25 mouse cellular contexts compared by ENCODE assay signal in the genomic region with DNA sequence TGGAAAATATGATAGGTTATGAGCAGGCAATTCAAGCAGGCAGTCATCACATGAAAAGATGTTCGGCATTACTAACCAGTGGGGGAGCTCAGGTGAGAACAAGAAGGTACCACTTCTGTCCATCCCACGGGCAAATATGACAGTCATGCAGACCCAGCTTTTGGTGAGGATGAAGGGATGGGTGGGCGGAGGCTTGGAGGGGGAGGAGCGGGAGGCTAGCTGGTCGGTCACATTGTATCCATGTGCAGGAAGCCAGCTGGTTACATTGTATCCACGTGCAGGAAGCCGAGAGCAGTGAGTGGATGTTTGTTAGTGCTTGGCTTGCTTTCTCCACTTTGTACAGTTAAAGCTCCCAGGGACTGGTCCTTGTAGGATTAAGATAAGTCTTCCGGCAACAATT.
DNase-seq lines count a peak whose midpoint lies in the region; ATAC-seq lines count a peak whose summit lies in the region.
"Had no signal": no experiment of that assay in that cellular context is flagged by ENCODE, and none has a peak within 500 bp of the region (broad histone marks: within the 10 kb centered on the region; RNA-seq: fewer than 3 reads in every experiment).

No protein-coding gene starts in this region.

- peak; percentile 83 for DNase-seq in heart, adult 11 months
- no peak for DNase-seq in heart, postnatal 14 days
- peak; percentile 56 for DNase-seq in midbrain, embryonic 11.5 days (ENCODE audit: low spot score, missing footprints)
- DNase-seq in midbrain, embryonic 10.5 days (ENCODE audit: low spot score), result no peak
- peak; percentile 29 for DNase-seq in limb, embryonic 10.5 days (ENCODE audit: low spot score)
- DNase-seq in testis, postnatal 14 days (ENCODE audit: low spot score), result peak; percentile 60
- no peak for DNase-seq in adrenal gland, postnatal 25 days
- DNase-seq: adrenal gland, adult 8-10 months; adrenal gland, postnatal 14 days; B cell, adult 2 months; cerebellum, adult 11 months; cerebellum, adult 18-20 months; cerebellum, adult 8-10 months; cerebellum, adult 9-11 months; cerebellum, postnatal 14 days; cerebellum, postnatal 36 days had no signal

- intact Hi-C loops in heart, postnatal 14 days (cut with DNase I), result no loop called here

- no peak overlapping the region for H3K4me3 ChIP-seq in midbrain, embryonic 11.5 days (ENCODE audit: low read depth, low read length)
- H3K4me3 ChIP-seq in midbrain, embryonic 10.5 days, result no peak overlapping the region
- H3K4me3 ChIP-seq in limb, embryonic 10.5 days, result no peak overlapping the region
- H3K4me3 ChIP-seq: embryonic facial prominence, embryonic 10.5 days; embryonic facial prominence, embryonic 12.5 days; forebrain, embryonic 13.5 days; forebrain, embryonic 15.5 days had no signal

- ATAC-seq in midbrain, embryonic 11.5 days (ENCODE audit: low FRiP score), result no peak
- ATAC-seq: activated CD4-positive, CD25-positive, alpha-beta regulatory T cell, adult 4 months; CD4-positive, CD25-positive, alpha-beta regulatory T cell, adult 4 months; forebrain, embryonic 13.5 days; forebrain, embryonic 15.5 days; Patski had no signal

- H3K27ac ChIP-seq in midbrain, embryonic 11.5 days (ENCODE audit: low read depth, low read length), result no peak overlapping the region
- H3K27ac ChIP-seq in midbrain, embryonic 10.5 days (replicated peaks), result no peak overlapping the region
- H3K27ac ChIP-seq in limb, embryonic 10.5 days, result no peak overlapping the region
- H3K27ac ChIP-seq: embryonic facial prominence, embryonic 10.5 days; embryonic facial prominence, embryonic 12.5 days; forebrain, embryonic 13.5 days; forebrain, embryonic 15.5 days had no signal

- H3K9ac ChIP-seq in midbrain, embryonic 11.5 days (ENCODE audit: low read length), result no peak overlapping the region
- H3K9ac ChIP-seq: embryonic facial prominence, embryonic 12.5 days; forebrain, embryonic 13.5 days; forebrain, embryonic 15.5 days had no signal

- H3K4me1 ChIP-seq in midbrain, embryonic 11.5 days (ENCODE audit: control insufficient read depth, insufficient read depth, low read length), result peaks cover 5% of the 10 kb centered on the region; the same call in 1 of the 2 replicates
- H3K4me1 ChIP-seq in midbrain, embryonic 10.5 days, result peaks cover 16% of the 10 kb centered on the region
- peaks cover 49% of the 10 kb centered on the region for H3K4me1 ChIP-seq in limb, embryonic 10.5 days
- H3K4me1 ChIP-seq: forebrain, embryonic 15.5 days had no signal

- WGBS in midbrain, embryonic 11.5 days, result 79% methylated on average over 8 of the region's 8 CpGs
- 79% methylated on average over 8 of the region's 8 CpGs for WGBS in midbrain, embryonic 10.5 days
- WGBS in limb, embryonic 10.5 days, result 82% methylated on average over 8 of the region's 8 CpGs

- H3K4me2 ChIP-seq in midbrain, embryonic 11.5 days, result no peak overlapping the region
- H3K4me2 ChIP-seq: embryonic facial prominence, embryonic 12.5 days; forebrain, embryonic 13.5 days; forebrain, embryonic 15.5 days had no signal

- H3K9me3 ChIP-seq in midbrain, embryonic 11.5 days (ENCODE audit: control insufficient read depth, low read length), result no peaks in the 10 kb centered on the region
- H3K9me3 ChIP-seq in midbrain, embryonic 10.5 days (replicated peaks), result no peaks in the 10 kb centered on the region
- no peaks in the 10 kb centered on the region for H3K9me3 ChIP-seq in limb, embryonic 10.5 days (replicated peaks)
- H3K9me3 ChIP-seq: embryonic facial prominence, embryonic 10.5 days; embryonic facial prominence, embryonic 12.5 days; forebrain, embryonic 13.5 days; forebrain, embryonic 15.5 days had no signal

- H3K36me3 ChIP-seq in midbrain, embryonic 11.5 days (ENCODE audit: control insufficient read depth, insufficient read depth, low read length), result no peaks in the 10 kb centered on the region
- no peaks in the 10 kb centered on the region for H3K36me3 ChIP-seq in midbrain, embryonic 10.5 days
- H3K36me3 ChIP-seq in limb, embryonic 10.5 days, result no peaks in the 10 kb centered on the region
- H3K36me3 ChIP-seq: embryonic facial prominence, embryonic 10.5 days; embryonic facial prominence, embryonic 12.5 days; forebrain, embryonic 15.5 days; G1E had no signal

- no peaks in the 10 kb centered on the region for H3K27me3 ChIP-seq in midbrain, embryonic 11.5 days (ENCODE audit: control insufficient read depth, insufficient read depth, low read length)
- H3K27me3 ChIP-seq in midbrain, embryonic 10.5 days (ENCODE audit: low read depth, poor library complexity, severe bottlenecking), result no peaks in the 10 kb centered on the region
- H3K27me3 ChIP-seq in limb, embryonic 10.5 days (ENCODE audit: low read depth, poor library complexity, severe bottlenecking), result no peaks in the 10 kb centered on the region
- H3K27me3 ChIP-seq: CH12.LX; embryonic facial prominence, embryonic 12.5 days; forebrain, embryonic 13.5 days; forebrain, embryonic 15.5 days; Patski had no signal

Comparison
In these comparisons a context has a peak if more than half of its experiments do, and no peak if none do; other contexts are left out.
1. DNase-seq: peak in heart, adult 11 months (single experiment), midbrain, embryonic 11.5 days (single experiment), limb, embryonic 10.5 days (single experiment) and testis, postnatal 14 days (single experiment); none in heart, postnatal 14 days (0 of 2), midbrain, embryonic 10.5 days (single experiment) and adrenal gland, postnatal 25 days (single experiment).